Mouse (Mus musculus) lung, postnatal 0 days (tissue): Measurements from ENCODE around the gene Fam19a4. TPM values are rescaled to one million over a fixed set of nuclear protein-coding genes. Genes with fewer than 3 reads are reported as not detected.
A peak's percentile ranks its signal among the peaks of the same experiment; 100 is the strongest.
"Not testable (repeated sequence)": the region's sequence is repeated elsewhere in the genome, so short reads cannot be mapped to it uniquely, and the experiment has no call there.

Experiments used
- ATAC-seq: fragments of 200-750 bp; cut with Nextera tagmentation; 2 replicates; pipeline ENCODE4 v1.8.0; 2017; ENCODE audit warnings: moderate library complexity
- DNase-seq: peaks from one replicate; pipeline ENCODE4 v3.0.0-alpha.2; 2016; ENCODE audit warnings: low spot score
- H3K27ac ChIP-seq: fragments of 300-500 bp; sonication (generic); 2 replicates; pipeline ENCODE4 v1.5.1; 2014; ENCODE audit warnings: antibody characterized with exemption, mild to moderate bottlenecking, low read length, mixed read lengths
- H3K27me3 ChIP-seq: fragments of 300-500 bp; sonication (generic); replicated peaks from 2 replicates; pipeline ENCODE4 v1.6.1; 2014; ENCODE audit warnings: low read length, mixed read lengths; ENCODE audit not compliant: insufficient read depth
- H3K36me3 ChIP-seq: fragments of 300-500 bp; sonication (generic); 2 replicates; pipeline ENCODE4 v1.6.1; 2014; ENCODE audit warnings: low read length, mixed read lengths; ENCODE audit not compliant: insufficient read depth
- H3K4me1 ChIP-seq: fragments of 300-500 bp; sonication (generic); 2 replicates; pipeline ENCODE4 v1.6.1; 2014; ENCODE audit warnings: antibody characterized with exemption, low read depth, low read length, mixed read lengths; ENCODE audit not compliant: insufficient read depth
- H3K4me2 ChIP-seq: fragments of 300-500 bp; sonication (generic); replicated peaks from 2 replicates; pipeline ENCODE4 v1.6.1; 2014; ENCODE audit warnings: low read depth, mild to moderate bottlenecking, low read length, moderate library complexity, mixed read lengths
- H3K4me3 ChIP-seq: fragments of 300-500 bp; sonication (generic); 2 replicates; pipeline ENCODE4 v1.5.1; 2014; ENCODE audit warnings: low read depth, low read length
- H3K9ac ChIP-seq: fragments of 300-500 bp; sonication (generic); replicated peaks from 2 replicates; pipeline ENCODE4 v1.6.1; 2014; ENCODE audit warnings: low read depth, mild to moderate bottlenecking
- H3K9me3 ChIP-seq: fragments of 300-500 bp; sonication (generic); 2 replicates; pipeline ENCODE4 v1.6.1; 2016; ENCODE audit warnings: low read length, mixed read lengths
- CTCF ChIP-seq: IDR thresholded peaks from 2 replicates; pipeline ENCODE4 v1.5.1; 2016; ENCODE audit warnings: antibody characterized with exemption, mild to moderate bottlenecking
- EP300 ChIP-seq: IDR thresholded peaks from 2 replicates; pipeline ENCODE4 v1.6.1; 2016; ENCODE audit warnings: antibody characterized with exemption, mild to moderate bottlenecking, control low read depth
- WGBS: fragments of 180-500 bp; shearing (Covaris S2); extraction: QIAGEN DNeasy Blood & Tissue Kit; methylation state at CpG from one replicate; pipeline ENCODE4 v1.1.7; 2014; 5-methylcytosine and 5-hydroxymethylcytosine counted together
- polyA plus RNA-seq: library from polyadenylated mRNA; unstranded; fragments of >200 nt; fragmentation: Nextera tagmentation; extraction: Ambion mirVana; gene quantifications from 2 replicates; pipeline ENCODE4 v1.2.1, GENCODE M21; 2015

Fam19a4 gene
- polyA plus RNA-seq, 1 experiment from 2014 or later: 2.9 TPM

- H3K9ac ChIP-seq: no peak overlapping the region
- WGBS: 11% methylated on average over 11 of the region's 11 CpGs
- peak; percentile 63 for DNase-seq
- H3K27me3 ChIP-seq: no peaks in the 10 kb centered on the region; the same call in 1 of the 2 replicates
- H3K4me3 ChIP-seq: no peak overlapping the region
- H3K9me3 ChIP-seq: no peaks in the 10 kb centered on the region
- H3K36me3 ChIP-seq: no peaks in the 10 kb centered on the region
- H3K27ac ChIP-seq: no peak overlapping the region
- TF ChIP-seq CTCF: peak; percentile 85
- no peak for TF ChIP-seq EP300
- H3K4me1 ChIP-seq: no peaks in the 10 kb centered on the region
- no peak for ATAC-seq
- H3K4me2 ChIP-seq: no peak overlapping the region
Observed at GRCm38 (mm10) chr6:97005038-97005437, 55.2 kb downstream of the Fam19a4 start.

GRCm38 (mm10) chr6:96995556-96996159 is 64.6 kb downstream of the Fam19a4 start:
- DNase-seq: no peak
- Histone ChIP-seq H3K4me3 (no peak overlapping the region), H3K36me3 (no peaks in the 10 kb centered on the region), H3K27me3 (no peaks in the 10 kb centered on the region), H3K4me1 (no peaks in the 10 kb centered on the region), H3K9me3 (no peaks in the 10 kb centered on the region), H3K4me2 (no peak overlapping the region), H3K27ac (no peak overlapping the region), H3K9ac (no peak overlapping the region)
- ATAC-seq: no peak
- TF ChIP-seq EP300: no peak
- WGBS: 87% methylated on average over 7 of the region's 7 CpGs

DNA sequence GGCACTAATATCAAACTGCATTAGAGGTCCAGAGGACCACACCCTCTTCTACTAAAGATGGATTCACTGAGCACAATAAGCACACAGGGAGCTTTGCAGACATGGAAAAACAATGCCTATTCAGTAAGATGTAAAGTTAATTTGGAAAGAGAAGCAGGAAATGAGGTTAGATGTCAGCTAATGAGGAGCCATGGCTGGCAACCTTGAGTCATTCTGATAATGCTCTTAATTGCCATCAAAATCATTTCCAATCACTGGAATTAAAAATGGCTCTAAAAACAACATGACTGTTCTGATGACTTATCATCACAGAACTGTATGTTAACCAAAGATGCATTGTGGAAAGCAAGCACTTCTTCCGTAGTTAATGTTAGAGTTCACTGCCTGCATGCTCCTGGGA is 68.5 kb downstream of the Fam19a4 start:
- Histone ChIP-seq H3K9ac (no peak overlapping the region), H3K9me3 (no peaks in the 10 kb centered on the region), H3K36me3 (no peaks in the 10 kb centered on the region), H3K27me3 (no peaks in the 10 kb centered on the region), H3K27ac (no peak overlapping the region), H3K4me1 (no peaks in the 10 kb centered on the region), H3K4me2 (no peak overlapping the region), H3K4me3 (no peak overlapping the region)
- ATAC-seq (no peak), DNase-seq (no peak)
- 67% methylated on average over 1 of the region's 1 CpGs for whole genome bisulfite sequencing
- TF ChIP-seq CTCF (no peak), EP300 (no peak)

GRCm38 (mm10) chr6:96977537-96977936 is 82.7 kb downstream of the Fam19a4 start:
- no peak for TF ChIP-seq EP300
- no peak for TF ChIP-seq CTCF

DNA sequence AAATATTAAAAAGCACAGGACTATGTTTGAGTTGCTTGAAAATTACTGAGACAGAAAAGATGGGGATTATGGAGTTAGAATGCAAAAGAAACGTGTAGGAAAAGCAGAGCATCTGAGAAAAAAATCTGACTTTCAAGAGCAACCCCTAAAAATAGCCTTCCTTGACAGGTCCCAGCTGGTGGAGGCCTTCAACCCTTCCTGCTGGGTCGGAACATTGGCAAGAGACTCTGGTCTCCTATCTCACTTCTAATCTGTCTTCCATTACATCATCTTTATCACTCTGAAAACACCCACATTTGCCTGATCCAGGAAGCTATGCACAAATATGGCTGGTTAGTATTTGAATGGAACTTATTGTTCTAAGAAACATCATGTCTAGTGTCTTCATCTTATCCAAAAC is 115.4 kb downstream of the Fam19a4 start:
- H3K4me3 ChIP-seq: no peak overlapping the region
- ATAC-seq (peak; percentile 78), DNase-seq (peak; percentile 76)

More at GRCm38 (mm10) chr6:96977537-96977936, 82.7 kb downstream of the Fam19a4 start:
- Histone ChIP-seq H3K4me1 (no peaks in the 10 kb centered on the region), H3K4me3 (no peak overlapping the region), H3K4me2 (no peak overlapping the region), H3K36me3 (no peaks in the 10 kb centered on the region), H3K9ac (no peak overlapping the region), H3K27ac (no peak overlapping the region), H3K9me3 (no peaks in the 10 kb centered on the region), H3K27me3 (no peaks in the 10 kb centered on the region)
- ATAC-seq (no peak), DNase-seq (no peak)
- WGBS: 74% methylated on average over 1 of the region's 1 CpGs

DNA sequence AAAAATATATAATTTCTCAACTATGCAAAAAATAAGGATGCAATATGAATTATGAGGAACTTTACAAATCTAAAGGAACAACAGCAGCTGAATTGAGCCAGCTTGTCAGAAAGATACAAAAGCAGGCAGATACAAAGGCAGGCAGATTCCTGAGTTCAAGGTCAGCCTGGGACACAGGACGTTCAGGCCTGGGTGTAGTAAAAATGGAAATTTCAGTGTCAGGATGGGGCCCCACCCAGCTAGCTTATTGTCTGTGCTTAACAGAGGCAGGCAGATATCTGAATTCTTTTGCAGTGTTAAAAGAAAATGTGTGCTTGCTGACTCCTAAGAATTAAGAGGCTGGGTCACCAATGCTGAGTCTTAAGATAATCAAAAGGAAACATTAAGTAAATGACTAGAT is 124.4 kb downstream of the Fam19a4 start:
- H3K36me3 ChIP-seq: no peaks in the 10 kb centered on the region
- no peak for DNase-seq
- 69% methylated on average over 1 of the region's 1 CpGs for WGBS
- H3K4me1 ChIP-seq: no peaks in the 10 kb centered on the region
- H3K4me3 ChIP-seq: no peak overlapping the region
- no peak overlapping the region for H3K27ac ChIP-seq
- H3K4me2 ChIP-seq: no peak overlapping the region
- no peak for ATAC-seq
- no peaks in the 10 kb centered on the region for H3K9me3 ChIP-seq
- H3K9ac ChIP-seq: no peak overlapping the region
- H3K27me3 ChIP-seq: no peaks in the 10 kb centered on the region
- TF ChIP-seq CTCF: no peak

More for the DNA sequence above, 115.4 kb downstream of the Fam19a4 start:
- Histone ChIP-seq H3K27me3 (no peaks in the 10 kb centered on the region), H3K27ac (no peak overlapping the region), H3K4me1 (no peaks in the 10 kb centered on the region), H3K36me3 (no peaks in the 10 kb centered on the region), H3K9me3 (no peaks in the 10 kb centered on the region), H3K4me2 (no peak overlapping the region), H3K9ac (no peak overlapping the region)
- TF ChIP-seq EP300 (no peak; the same call in 1 of the 2 replicates), CTCF (no peak)
- 16% methylated on average over 2 of the region's 2 CpGs for WGBS

- DNase-seq: no peak
- H3K4me3 ChIP-seq: no peak overlapping the region
- H3K4me2 ChIP-seq: no peak overlapping the region
- H3K4me1 ChIP-seq: no peaks in the 10 kb centered on the region
- no peaks in the 10 kb centered on the region for H3K36me3 ChIP-seq
- ATAC-seq: no peak
- 40% methylated on average over 8 of the region's 8 CpGs for WGBS
- H3K9ac ChIP-seq: no peak overlapping the region
- no peak overlapping the region for H3K27ac ChIP-seq
- H3K27me3 ChIP-seq: no peaks in the 10 kb centered on the region
- TF ChIP-seq CTCF: no peak
- no peaks in the 10 kb centered on the region for H3K9me3 ChIP-seq
Observed at GRCm38 (mm10) chr6:96909061-96909480, 151.1 kb downstream of the Fam19a4 start.

- H3K27me3 ChIP-seq, H3K9me3 ChIP-seq, DNase-seq, H3K4me2 ChIP-seq, H3K9ac ChIP-seq, H3K36me3 ChIP-seq, H3K4me1 ChIP-seq, H3K27ac ChIP-seq, ATAC-seq, H3K4me3 ChIP-seq: not testable (repeated sequence)
- WGBS: 91% methylated on average over 18 of the region's 18 CpGs
Observed at GRCm38 (mm10) chr6:96877105-96877504, 183.1 kb downstream of the Fam19a4 start.

DNA sequence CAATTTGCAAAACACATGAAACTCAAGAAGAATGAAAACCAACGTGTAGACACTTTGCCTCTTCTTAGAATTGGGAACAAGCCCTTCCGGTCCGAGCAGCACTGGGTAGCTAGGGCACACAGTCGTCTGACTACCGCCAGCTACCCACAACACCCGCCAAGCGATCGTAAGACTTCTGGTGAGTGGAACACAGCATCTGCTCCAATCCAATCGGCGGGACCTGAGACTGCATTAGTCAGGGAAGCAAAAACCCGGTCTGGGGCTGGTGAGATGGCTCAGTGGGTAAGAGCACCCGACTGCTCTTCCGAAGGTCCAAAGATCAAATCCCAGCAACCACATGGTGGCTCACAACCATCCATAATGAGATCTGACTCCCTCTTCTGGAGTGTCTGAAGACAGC is 183.6 kb downstream of the Fam19a4 start:
- not testable (repeated sequence) for H3K27ac ChIP-seq, H3K9me3 ChIP-seq, H3K4me1 ChIP-seq, H3K4me2 ChIP-seq, H3K9ac ChIP-seq, DNase-seq, ATAC-seq, H3K4me3 ChIP-seq, H3K27me3 ChIP-seq, H3K36me3 ChIP-seq
- WGBS: 90% methylated on average over 13 of the region's 13 CpGs
